Mouse (Mus musculus) adrenal gland (tissue): ENCODE measurements around the gene Fgfr2.

Source experiments
- intact Hi-C: fragments of 180-260 bp; cut with DNase I; formaldehyde crosslinking; loops from one replicate; pipeline ENCODE4 v1.15.1; 2025

Gene Fgfr2

GRCm38 (mm10) chr7:130887946-130888345 is 2235.2 kb downstream of the Fgfr2 start:
- intact Hi-C loops, result no loop called here

- intact Hi-C loops, result no loop called here
These were observed 2236.9 kb downstream of the Fgfr2 start for GRCm38 (mm10) chr7:130886246-130886645.

- intact Hi-C loops, result no loop called here
These were observed 2239.0 kb downstream of the Fgfr2 start for GRCm38 (mm10) chr7:130884161-130884560.

GRCm38 (mm10) chr7:130867256-130867655 is 2255.9 kb downstream of the Fgfr2 start:
- intact Hi-C loops, result no loop called here

- intact Hi-C loops, result no loop called here
These were observed 2256.5 kb downstream of the Fgfr2 start for GRCm38 (mm10) chr7:130866640-130867039.

GRCm38 (mm10) chr7:130865613-130866591 is 2257.2 kb downstream of the Fgfr2 start, which contains the start of gene Plekha1:
TSS of gene Plekha1 (plus strand) at chr7:130865756.
- intact Hi-C loops, result no loop called here

GRCm38 (mm10) chr7:130864711-130865110 is 2258.4 kb downstream of the Fgfr2 start:
- intact Hi-C loops, result no loop called here

- intact Hi-C loops, result no loop called here
These were observed 2260.6 kb downstream of the Fgfr2 start for GRCm38 (mm10) chr7:130862501-130862900.

GRCm38 (mm10) chr7:130860721-130861142 is 2262.4 kb downstream of the Fgfr2 start:
- intact Hi-C loops, result no loop called here

- intact Hi-C loops, result no loop called here
These were observed 2263.2 kb downstream of the Fgfr2 start for GRCm38 (mm10) chr7:130859926-130860325.

GRCm38 (mm10) chr7:130857973-130858372 is 2265.2 kb downstream of the Fgfr2 start:
- intact Hi-C loops, result no loop called here

- intact Hi-C loops, result no loop called here
These were observed 2267.5 kb downstream of the Fgfr2 start for GRCm38 (mm10) chr7:130855681-130856080.

GRCm38 (mm10) chr7:130854684-130855292 is 2268.4 kb downstream of the Fgfr2 start:
- intact Hi-C loops, result no loop called here

GRCm38 (mm10) chr7:130847164-130847718 is 2275.9 kb downstream of the Fgfr2 start:
- intact Hi-C loops, result no loop called here

GRCm38 (mm10) chr7:130839380-130840100 is 2283.6 kb downstream of the Fgfr2 start:
- intact Hi-C loops, result no loop called here

GRCm38 (mm10) chr7:130838658-130839025 is 2284.5 kb downstream of the Fgfr2 start:
- intact Hi-C loops, result no loop called here

GRCm38 (mm10) chr7:130837941-130838657 is 2285.1 kb downstream of the Fgfr2 start:
- intact Hi-C loops, result no loop called here

GRCm38 (mm10) chr7:130836066-130836465 is 2287.1 kb downstream of the Fgfr2 start:
- intact Hi-C loops, result no loop called here

GRCm38 (mm10) chr7:130834958-130835861 is 2287.9 kb downstream of the Fgfr2 start:
- intact Hi-C loops, result no loop called here

- intact Hi-C loops, result no loop called here
These were observed 2288.9 kb downstream of the Fgfr2 start for GRCm38 (mm10) chr7:130834299-130834698.
